Mouse (Mus musculus) limb, embryonic 13.5 days (tissue): ENCODE results near the gene Afp. TPM values are rescaled to one million over a fixed set of nuclear protein-coding genes. Genes with fewer than 3 reads are reported as not detected.

Source experiments
- ATAC-seq: fragments of 200-750 bp; cut with Nextera tagmentation; 2 replicates; pipeline ENCODE4 v1.8.0; 2017; ENCODE audit warnings: low read depth, moderate number of reproducible peaks, moderate TSS enrichment; ENCODE audit not compliant: low FRiP score
- H3K27ac ChIP-seq: fragments of 300-500 bp; sonication (generic); 2 replicates; pipeline ENCODE4 v1.5.1; 2015; ENCODE audit warnings: inconsistent platforms, mild to moderate bottlenecking, moderate library complexity
- H3K27me3 ChIP-seq: fragments of 300-500 bp; sonication (generic); 2 replicates; pipeline ENCODE4 v1.6.1; 2015; ENCODE audit warnings: mild to moderate bottlenecking, inconsistent platforms
- H3K36me3 ChIP-seq: fragments of 300-500 bp; sonication (generic); 2 replicates; pipeline ENCODE4 v1.6.1; 2015; ENCODE audit warnings: inconsistent platforms, mild to moderate bottlenecking, moderate library complexity
- H3K4me1 ChIP-seq: fragments of 300-500 bp; sonication (generic); 2 replicates; pipeline ENCODE4 v1.6.1; 2015; ENCODE audit warnings: inconsistent platforms
- H3K4me2 ChIP-seq: fragments of 300-500 bp; sonication (generic); replicated peaks from 2 replicates; pipeline ENCODE4 v1.6.1; 2015; ENCODE audit warnings: inconsistent platforms, mild to moderate bottlenecking, moderate library complexity
- H3K4me3 ChIP-seq: fragments of 300-500 bp; sonication (generic); 2 replicates; pipeline ENCODE4 v1.5.1; 2015; ENCODE audit warnings: moderate library complexity, mild to moderate bottlenecking, inconsistent platforms
- H3K9ac ChIP-seq: fragments of 300-500 bp; sonication (generic); 2 replicates; pipeline ENCODE4 v1.6.1; 2015; ENCODE audit warnings: mild to moderate bottlenecking, inconsistent platforms
- H3K9me3 ChIP-seq: fragments of 300-500 bp; sonication (generic); 2 replicates; pipeline ENCODE4 v1.6.1; 2016; ENCODE audit warnings: inconsistent platforms
- WGBS: fragments of 180-500 bp; shearing (Covaris S2); methylation state at CpG from one replicate; pipeline ENCODE4 v1.1.7; 2015; 5-methylcytosine and 5-hydroxymethylcytosine counted together
- polyA plus RNA-seq: library from polyadenylated mRNA; unstranded; fragments of >200 nt; fragmentation: Nextera tagmentation; extraction: Ambion mirVana; gene quantifications from 2 replicates; pipeline ENCODE4 v1.2.1, GENCODE M21; 2015

The Afp gene
- 2.1 and 27.2 TPM in 2 replicates for polyA plus RNA-seq

- Histone ChIP-seq H3K36me3 (no peaks in the 10 kb centered on the region), H3K9me3 (no peaks in the 10 kb centered on the region), H3K4me3 (no peak within 1 kb of the TSS), H3K27me3 (no peaks in the 10 kb centered on the region), H3K9ac (no peak within 1 kb of the TSS), H3K27ac (no peak within 1 kb of the TSS), H3K4me2 (no peak within 1 kb of the TSS), H3K4me1 (no peaks in the 10 kb centered on the region)
- no peak for ATAC-seq
- WGBS, result 78% methylated on average over 7 of the region's 7 CpGs
These were observed at the start of gene Afp for GRCm38 (mm10) chr5:90490518-90490917. Afp (plus strand) TSS chr5:90490737.

GRCm38 (mm10) chr5:90447577-90447976 lies 43.0 kb upstream of the Afp start:
- no peak for ATAC-seq
- Histone ChIP-seq H3K9ac (no peak overlapping the region), H3K9me3 (no peaks in the 10 kb centered on the region), H3K4me2 (no peak overlapping the region), H3K27ac (no peak overlapping the region), H3K4me1 (no peaks in the 10 kb centered on the region), H3K4me3 (no peak overlapping the region), H3K36me3 (no peaks in the 10 kb centered on the region), H3K27me3 (0 out of 2 replicates have a peak, but pooled peaks cover 2% of the 10 kb centered on the region)
- 89% methylated on average over 3 of the region's 3 CpGs for WGBS

GRCm38 (mm10) chr5:90449961-90450360 lies 40.6 kb upstream of the Afp start:
- Histone ChIP-seq H3K27me3 (0 out of 2 replicates have a peak, but pooled peaks cover 2% of the 10 kb centered on the region), H3K27ac (no peak overlapping the region), H3K9ac (no peak overlapping the region), H3K4me1 (no peaks in the 10 kb centered on the region), H3K36me3 (no peaks in the 10 kb centered on the region), H3K4me3 (no peak overlapping the region), H3K9me3 (no peaks in the 10 kb centered on the region), H3K4me2 (no peak overlapping the region)
- WGBS, result 83% methylated on average over 5 of the region's 5 CpGs
- ATAC-seq, result no peak

- no peak overlapping the region for H3K9ac ChIP-seq
- H3K36me3 ChIP-seq, result no peaks in the 10 kb centered on the region
- no peak overlapping the region for H3K4me2 ChIP-seq
- no peak overlapping the region for H3K4me3 ChIP-seq
- H3K9me3 ChIP-seq, result no peaks in the 10 kb centered on the region
- H3K27me3 ChIP-seq, result no peaks in the 10 kb centered on the region
- 72% methylated on average over 4 of the region's 4 CpGs for WGBS
- ATAC-seq, result no peak
- H3K4me1 ChIP-seq, result no peaks in the 10 kb centered on the region
- H3K27ac ChIP-seq, result no peak overlapping the region
These were observed 37.8 kb upstream of the Afp start for GRCm38 (mm10) chr5:90452711-90453110.

GRCm38 (mm10) chr5:90457241-90457640 lies 33.3 kb upstream of the Afp start:
- Histone ChIP-seq H3K27me3 (no peaks in the 10 kb centered on the region), H3K4me3 (no peak overlapping the region), H3K9me3 (no peaks in the 10 kb centered on the region), H3K4me1 (no peaks in the 10 kb centered on the region), H3K36me3 (no peaks in the 10 kb centered on the region), H3K9ac (no peak overlapping the region), H3K27ac (no peak overlapping the region), H3K4me2 (no peak overlapping the region)
- ATAC-seq, result no peak
- WGBS, result 71% methylated on average over 1 of the region's 1 CpGs

- Histone ChIP-seq H3K4me3 (no peak overlapping the region), H3K9ac (no peak overlapping the region), H3K9me3 (no peaks in the 10 kb centered on the region), H3K36me3 (no peaks in the 10 kb centered on the region), H3K4me1 (no peaks in the 10 kb centered on the region), H3K27ac (no peak overlapping the region), H3K4me2 (no peak overlapping the region), H3K27me3 (no peaks in the 10 kb centered on the region)
- 62% methylated on average over 5 of the region's 5 CpGs for WGBS
- ATAC-seq, result no peak
These were observed 31.8 kb upstream of the Afp start for GRCm38 (mm10) chr5:90458727-90459126.

- Histone ChIP-seq H3K4me2 (no peak within 1 kb of the TSS), H3K27ac (no peak within 1 kb of the TSS), H3K4me3 (no peak within 1 kb of the TSS), H3K9me3 (no peaks in the 10 kb centered on the region), H3K4me1 (no peaks in the 10 kb centered on the region), H3K27me3 (no peaks in the 10 kb centered on the region), H3K9ac (no peak within 1 kb of the TSS), H3K36me3 (no peaks in the 10 kb centered on the region)
- ATAC-seq, result no peak
- WGBS, result 59% methylated on average over 8 of the region's 8 CpGs
These were observed 29.9 kb upstream of the Afp start, which contains the start of gene Alb for GRCm38 (mm10) chr5:90460619-90461018. Alb (plus strand) TSS chr5:90460897.

- WGBS, result 56% methylated on average over 4 of the region's 4 CpGs
These were observed 23.7 kb upstream of the Afp start for GRCm38 (mm10) chr5:90466806-90467205.

GRCm38 (mm10) chr5:90467245-90467644 lies 23.3 kb upstream of the Afp start:
- H3K9ac ChIP-seq, result no peak overlapping the region
- no peaks in the 10 kb centered on the region for H3K36me3 ChIP-seq
- no peak overlapping the region for H3K27ac ChIP-seq
- H3K4me1 ChIP-seq, result no peaks in the 10 kb centered on the region
- no peak for ATAC-seq
- whole genome bisulfite sequencing, result 36% methylated on average over 6 of the region's 6 CpGs
- no peak overlapping the region for H3K4me3 ChIP-seq
- H3K9me3 ChIP-seq, result no peaks in the 10 kb centered on the region
- H3K27me3 ChIP-seq, result no peaks in the 10 kb centered on the region
- H3K4me2 ChIP-seq, result no peak overlapping the region

More at GRCm38 (mm10) chr5:90466806-90467205, 23.7 kb upstream of the Afp start:
- H3K9me3 ChIP-seq, result no peaks in the 10 kb centered on the region
- no peak overlapping the region for H3K9ac ChIP-seq
- ATAC-seq, result no peak
- no peaks in the 10 kb centered on the region for H3K27me3 ChIP-seq
- no peaks in the 10 kb centered on the region for H3K4me1 ChIP-seq
- no peak overlapping the region for H3K27ac ChIP-seq
- H3K4me2 ChIP-seq, result no peak overlapping the region
- H3K4me3 ChIP-seq, result no peak overlapping the region
- no peaks in the 10 kb centered on the region for H3K36me3 ChIP-seq

GRCm38 (mm10) chr5:90470836-90471235 lies 19.7 kb upstream of the Afp start:
- WGBS, result 93% methylated on average over 3 of the region's 3 CpGs

GRCm38 (mm10) chr5:90473902-90474301 lies 16.6 kb upstream of the Afp start:
- Histone ChIP-seq H3K27me3 (no peaks in the 10 kb centered on the region), H3K27ac (no peak overlapping the region), H3K4me2 (no peak overlapping the region), H3K36me3 (no peaks in the 10 kb centered on the region), H3K9ac (no peak overlapping the region), H3K4me1 (no peaks in the 10 kb centered on the region), H3K9me3 (no peaks in the 10 kb centered on the region), H3K4me3 (no peak overlapping the region)
- ATAC-seq, result no peak
- 89% methylated on average over 4 of the region's 4 CpGs for WGBS

More at GRCm38 (mm10) chr5:90470836-90471235, 19.7 kb upstream of the Afp start:
- Histone ChIP-seq H3K9me3 (no peaks in the 10 kb centered on the region), H3K9ac (no peak overlapping the region), H3K27me3 (no peaks in the 10 kb centered on the region), H3K27ac (no peak overlapping the region), H3K36me3 (no peaks in the 10 kb centered on the region), H3K4me3 (no peak overlapping the region), H3K4me1 (no peaks in the 10 kb centered on the region), H3K4me2 (no peak overlapping the region)
- no peak for ATAC-seq

- H3K27me3 ChIP-seq, result no peaks in the 10 kb centered on the region
- H3K27ac ChIP-seq, result no peak overlapping the region
- WGBS, result 80% methylated on average over 5 of the region's 5 CpGs
These were observed 16.2 kb upstream of the Afp start for GRCm38 (mm10) chr5:90474369-90474768.

GRCm38 (mm10) chr5:90476741-90477140 lies 13.8 kb upstream of the Afp start:
- Histone ChIP-seq H3K4me3 (no peak overlapping the region), H3K4me1 (no peaks in the 10 kb centered on the region), H3K9ac (no peak overlapping the region), H3K4me2 (no peak overlapping the region), H3K27me3 (no peaks in the 10 kb centered on the region), H3K27ac (no peak overlapping the region), H3K9me3 (no peaks in the 10 kb centered on the region), H3K36me3 (no peaks in the 10 kb centered on the region)
- ATAC-seq, result no peak
- 88% methylated on average over 3 of the region's 3 CpGs for WGBS

More at GRCm38 (mm10) chr5:90474369-90474768, 16.2 kb upstream of the Afp start:
- Histone ChIP-seq H3K4me3 (no peak overlapping the region), H3K9ac (no peak overlapping the region), H3K36me3 (no peaks in the 10 kb centered on the region), H3K9me3 (no peaks in the 10 kb centered on the region), H3K4me1 (no peaks in the 10 kb centered on the region), H3K4me2 (no peak overlapping the region)
- ATAC-seq, result no peak
